Mouse (Mus musculus) layer of hippocampus, postnatal 25 days (tissue): ENCODE data around the gene Mrpl53. TPM values are rescaled to one million over a fixed set of nuclear protein-coding genes. Genes with fewer than 3 reads are reported as not detected.

ENCODE experiments used
- DNase-seq, 2 experiments: peaks; one replicate each; pipeline ENCODE4 v3.0.0; 2022; ENCODE audit warnings: mixed read lengths in 2 of 2, low spot score in 1 of 2; ENCODE audit errors: extremely low spot score in 1 of 2
- total RNA-seq, 2 experiments: library from RNA; stranded (reverse); gene quantifications; 2 replicates each; pipeline ENCODE4 v1.2.3; 2021

Mrpl53 gene
- total RNA-seq, result 10 to 100 TPM; 67.0 to 67.7 TPM

- DNase-seq, result peak; percentile 76 to 82
Observed at GRCm38 (mm10) chr6:83108762-83109668, at the start of gene Mrpl53. TSS of gene Mrpl53 (plus strand) at chr6:83109040.

- DNase-seq, result no peak
Observed at GRCm38 (mm10) chr6:83065995-83066394, 42.8 kb upstream of the Mrpl53 start.

GRCm38 (mm10) chr6:83066441-83066840 lies 42.4 kb upstream of the Mrpl53 start:
- no peak for DNase-seq

- no peak for DNase-seq
Observed at GRCm38 (mm10) chr6:83068221-83068620, 40.6 kb upstream of the Mrpl53 start.

- DNase-seq, result no peak
Observed at GRCm38 (mm10) chr6:83068706-83069487, 39.9 kb upstream of the Mrpl53 start.

GRCm38 (mm10) chr6:83069488-83070246 lies 39.2 kb upstream of the Mrpl53 start:
- DNase-seq, result no peak

GRCm38 (mm10) chr6:83070247-83070310 lies 38.8 kb upstream of the Mrpl53 start, which contains the start of gene Tlx2:
TSS of gene Tlx2 (minus strand) at chr6:83070293.
- DNase-seq, result no peak

GRCm38 (mm10) chr6:83070311-83071219 lies 38.3 kb upstream of the Mrpl53 start:
- peak; percentile 19 to 60 for DNase-seq

GRCm38 (mm10) chr6:83071220-83071619 lies 37.6 kb upstream of the Mrpl53 start:
- DNase-seq, result no peak

GRCm38 (mm10) chr6:83074979-83075378 lies 33.9 kb upstream of the Mrpl53 start:
- no peak for DNase-seq

- DNase-seq, result peak; percentile 39 to 50
Observed at GRCm38 (mm10) chr6:83077630-83078323, 31.1 kb upstream of the Mrpl53 start, which contains the start of gene Pcgf1. TSS of gene Pcgf1 (plus strand) at chr6:83077869.

GRCm38 (mm10) chr6:83078324-83078858 lies 30.4 kb upstream of the Mrpl53 start:
- DNase-seq, result peak; percentile 100

- no peak for DNase-seq
Observed at GRCm38 (mm10) chr6:83080210-83080609, 28.6 kb upstream of the Mrpl53 start.

GRCm38 (mm10) chr6:83083497-83083896 lies 25.3 kb upstream of the Mrpl53 start:
- no peak for DNase-seq

- DNase-seq, result no peak
Observed at GRCm38 (mm10) chr6:83084477-83084876, 24.4 kb upstream of the Mrpl53 start.

- DNase-seq, result no peak
Observed at GRCm38 (mm10) chr6:83086121-83087035, 22.5 kb upstream of the Mrpl53 start, which contains the start of gene Lbx2. TSS of gene Lbx2 (plus strand) at chr6:83086367.

GRCm38 (mm10) chr6:83087205-83087925 lies 21.5 kb upstream of the Mrpl53 start:
- no peak for DNase-seq

GRCm38 (mm10) chr6:83087926-83088260 lies 20.9 kb upstream of the Mrpl53 start:
- DNase-seq, result no peak
